In genomic region chr5:138089108-138089551, GRCm38 (mm10) we compare ENCODE assay signal across 17 mouse cellular contexts. TPM values are rescaled to one million over a fixed set of nuclear protein-coding genes. Genes with fewer than 3 reads are reported as not detected.
DNase-seq lines count a peak whose midpoint lies in the region; ATAC-seq and TF ChIP-seq lines count a peak whose summit lies in the region.
"Had no signal": no experiment of that assay in that cellular context is flagged by ENCODE, and none has a peak within 500 bp of the region (broad histone marks: within the 10 kb centered on the region; RNA-seq: fewer than 3 reads in every experiment).

No protein-coding gene starts in this region.

- H3K9ac ChIP-seq in midbrain, embryonic 11.5 days (ENCODE audit: low read length): no peak overlapping the region
- H3K9ac ChIP-seq in kidney, embryonic 14.5 days (ENCODE audit: low read depth, low read length): peak overlapping the region; percentile 12; the same call in 1 of the 2 replicates
- peak overlapping the region; percentile 44 for H3K9ac ChIP-seq in liver, embryonic 13.5 days
- H3K9ac ChIP-seq in forebrain, postnatal 0 days: no peak overlapping the region
- H3K9ac ChIP-seq: limb, embryonic 13.5 days; midbrain, embryonic 12.5 days had no signal

- TF ChIP-seq CTCF in forebrain, postnatal 0 days (IDR thresholded peaks at IDR 0.05; ENCODE audit: low read depth): no peak

- H3K4me3 ChIP-seq in midbrain, embryonic 11.5 days (ENCODE audit: low read depth, low read length): no peak overlapping the region
- no peak overlapping the region for H3K4me3 ChIP-seq in midbrain, embryonic 10.5 days
- no peak overlapping the region for H3K4me3 ChIP-seq in kidney, embryonic 14.5 days (ENCODE audit: low read length)
- peak overlapping the region; percentile 6; the same call in 1 of the 2 replicates for H3K4me3 ChIP-seq in liver, embryonic 13.5 days (replicated peaks)
- no peak overlapping the region for H3K4me3 ChIP-seq in forebrain, postnatal 0 days (ENCODE audit: low read depth, low read length)
- H3K4me3 ChIP-seq: limb, embryonic 13.5 days; midbrain, embryonic 12.5 days had no signal

- H3K27ac ChIP-seq in midbrain, embryonic 11.5 days (ENCODE audit: low read depth, low read length): no peak overlapping the region
- no peak overlapping the region for H3K27ac ChIP-seq in midbrain, embryonic 10.5 days (replicated peaks)
- H3K27ac ChIP-seq in kidney, embryonic 14.5 days (ENCODE audit: low read depth, low read length): peak overlapping the region; percentile 69
- peak overlapping the region; percentile 58 for H3K27ac ChIP-seq in liver, embryonic 13.5 days
- H3K27ac ChIP-seq in forebrain, postnatal 0 days (ENCODE audit: low read depth, low read length): no peak overlapping the region
- H3K27ac ChIP-seq: limb, embryonic 13.5 days; midbrain, embryonic 12.5 days had no signal

- no peak for ATAC-seq in midbrain, embryonic 11.5 days (ENCODE audit: low FRiP score)
- ATAC-seq in kidney, embryonic 14.5 days (ENCODE audit: low FRiP score, low TSS enrichment): peak; percentile 38; the same call in 1 of the 2 replicates
- ATAC-seq in liver, embryonic 13.5 days (ENCODE audit: low read depth): peak; percentile 25
- ATAC-seq in forebrain, postnatal 0 days: no peak
- ATAC-seq: CD4-positive, CD25-positive, alpha-beta regulatory T cell, adult 4 months had no signal

- DNase-seq in midbrain, embryonic 11.5 days (ENCODE audit: low spot score, missing footprints): peak; percentile 61
- no peak for DNase-seq in midbrain, embryonic 10.5 days (ENCODE audit: low spot score)
- no peak for DNase-seq in liver, embryonic 13.5 days
- DNase-seq in forebrain, postnatal 0 days: no peak
- DNase-seq in layer of hippocampus, adult 8-10 months (ENCODE audit: low spot score in 2 of 2): no peak
- DNase-seq in thymus, postnatal 4 days: no peak
- DNase-seq: adrenal gland, postnatal 10 days; embryo, embryonic 11 days; layer of hippocampus, postnatal 36 days; thymus, postnatal 14 days had no signal

- H3K36me3 ChIP-seq in midbrain, embryonic 11.5 days (ENCODE audit: control insufficient read depth, insufficient read depth, low read length): peaks cover 7% of the 10 kb centered on the region; the same call in 1 of the 2 replicates
- peaks cover 51% of the 10 kb centered on the region for H3K36me3 ChIP-seq in midbrain, embryonic 10.5 days
- H3K36me3 ChIP-seq in kidney, embryonic 14.5 days (ENCODE audit: control insufficient read depth, insufficient read depth, low read length): peaks cover 34% of the 10 kb centered on the region
- H3K36me3 ChIP-seq in liver, embryonic 13.5 days: peaks cover 36% of the 10 kb centered on the region
- H3K36me3 ChIP-seq in forebrain, postnatal 0 days (ENCODE audit: insufficient read depth): peaks cover 14% of the 10 kb centered on the region

- no peaks in the 10 kb centered on the region for H3K9me3 ChIP-seq in midbrain, embryonic 11.5 days (ENCODE audit: control insufficient read depth, low read length)
- no peaks in the 10 kb centered on the region for H3K9me3 ChIP-seq in midbrain, embryonic 10.5 days (replicated peaks)
- no peaks in the 10 kb centered on the region for H3K9me3 ChIP-seq in kidney, embryonic 14.5 days (ENCODE audit: control insufficient read depth, low read length)
- no peaks in the 10 kb centered on the region for H3K9me3 ChIP-seq in liver, embryonic 13.5 days (replicated peaks)
- H3K9me3 ChIP-seq in forebrain, postnatal 0 days (ENCODE audit: low read length): no peaks in the 10 kb centered on the region
- H3K9me3 ChIP-seq: limb, embryonic 13.5 days; midbrain, embryonic 12.5 days had no signal

- no peak overlapping the region for H3K4me2 ChIP-seq in midbrain, embryonic 11.5 days
- peak overlapping the region; percentile 30 for H3K4me2 ChIP-seq in kidney, embryonic 14.5 days (replicated peaks; ENCODE audit: low read depth, low read length)
- H3K4me2 ChIP-seq in liver, embryonic 13.5 days: peak overlapping the region; percentile 33; the same call in 1 of the 2 replicates
- no peak overlapping the region for H3K4me2 ChIP-seq in forebrain, postnatal 0 days (ENCODE audit: low read depth)
- H3K4me2 ChIP-seq: limb, embryonic 13.5 days; midbrain, embryonic 12.5 days had no signal

- WGBS in midbrain, embryonic 11.5 days: 92% methylated on average over 6 of the region's 6 CpGs
- WGBS in midbrain, embryonic 10.5 days: 95% methylated on average over 6 of the region's 6 CpGs
- WGBS in kidney, embryonic 14.5 days: 62% methylated on average over 6 of the region's 6 CpGs
- 60% methylated on average over 6 of the region's 6 CpGs for WGBS in liver, embryonic 13.5 days (ENCODE audit: insufficient replicate concordance)
- 76% methylated on average over 6 of the region's 6 CpGs for WGBS in forebrain, postnatal 0 days

- no peaks in the 10 kb centered on the region for H3K27me3 ChIP-seq in midbrain, embryonic 11.5 days (ENCODE audit: control insufficient read depth, insufficient read depth, low read length)
- H3K27me3 ChIP-seq in midbrain, embryonic 10.5 days (ENCODE audit: low read depth, poor library complexity, severe bottlenecking): no peaks in the 10 kb centered on the region
- no peaks in the 10 kb centered on the region for H3K27me3 ChIP-seq in kidney, embryonic 14.5 days (ENCODE audit: control insufficient read depth, insufficient read depth, low read length)
- H3K27me3 ChIP-seq in liver, embryonic 13.5 days: no peaks in the 10 kb centered on the region
- no peaks in the 10 kb centered on the region for H3K27me3 ChIP-seq in forebrain, postnatal 0 days (ENCODE audit: insufficient read depth, low read length)
- H3K27me3 ChIP-seq: limb, embryonic 13.5 days; midbrain, embryonic 12.5 days had no signal

- H3K4me1 ChIP-seq in midbrain, embryonic 11.5 days (ENCODE audit: control insufficient read depth, insufficient read depth, low read length): no peaks in the 10 kb centered on the region
- H3K4me1 ChIP-seq in midbrain, embryonic 10.5 days: peaks cover 14% of the 10 kb centered on the region
- peaks cover 21% of the 10 kb centered on the region for H3K4me1 ChIP-seq in kidney, embryonic 14.5 days (ENCODE audit: control insufficient read depth, insufficient read depth, low read length)
- peaks cover 47% of the 10 kb centered on the region for H3K4me1 ChIP-seq in liver, embryonic 13.5 days (replicated peaks)
- H3K4me1 ChIP-seq in forebrain, postnatal 0 days (ENCODE audit: insufficient read depth): peaks cover 20% of the 10 kb centered on the region

RNA-seq across cellular contexts. Expression of gene Zkscan1, which starts 4.2 kb away (rescaled TPM):
- 39.1 and 45.0 TPM in 2 replicates for polyA plus RNA-seq in midbrain, embryonic 11.5 days (2014; fragmentation: Nextera tagmentation; extraction: Ambion mirVana)
- 23.1 and 31.1 TPM in 2 replicates for polyA plus RNA-seq in midbrain, embryonic 10.5 days (2016; fragmentation: Nextera tagmentation; extraction: Ambion mirVana)
- 16.5 and 33.7 TPM in 2 replicates for polyA plus RNA-seq in kidney, embryonic 14.5 days (2014; fragmentation: Nextera tagmentation; extraction: Ambion mirVana)
- 3.8 and 5.2 TPM in 2 replicates for polyA plus RNA-seq in liver, embryonic 13.5 days (2015; fragmentation: Nextera tagmentation; extraction: Ambion mirVana)
- 45.3 and 59.6 TPM in 2 replicates for total RNA-seq in forebrain, postnatal 0 days (2014; rRNA removed)
- polyA plus RNA-seq in forebrain, postnatal 0 days (2015; fragmentation: Nextera tagmentation; extraction: Ambion mirVana): 8.4 and 11.2 TPM in 2 replicates
- 10 to 100 TPM; 40.0 to 46.4 (median 43.2) TPM for total RNA-seq in layer of hippocampus, adult 8-10 months (2022)

RNA-seq across cellular contexts. Expression of gene Zscan21, which starts 27.6 kb away (rescaled TPM):
- polyA plus RNA-seq in midbrain, embryonic 11.5 days (2014; fragmentation: Nextera tagmentation; extraction: Ambion mirVana): 113 and 122 TPM in 2 replicates
- polyA plus RNA-seq in midbrain, embryonic 10.5 days (2016; fragmentation: Nextera tagmentation; extraction: Ambion mirVana): 105 and 114 TPM in 2 replicates
- 52.6 and 65.1 TPM in 2 replicates for polyA plus RNA-seq in kidney, embryonic 14.5 days (2014; fragmentation: Nextera tagmentation; extraction: Ambion mirVana)
- 15.4 and 16.0 TPM in 2 replicates for polyA plus RNA-seq in liver, embryonic 13.5 days (2015; fragmentation: Nextera tagmentation; extraction: Ambion mirVana)
- total RNA-seq in forebrain, postnatal 0 days (2014; rRNA removed): 27.9 and 32.9 TPM in 2 replicates
- polyA plus RNA-seq in forebrain, postnatal 0 days (2015; fragmentation: Nextera tagmentation; extraction: Ambion mirVana): 60.4 TPM in 2 replicates
- 10 to 100 TPM; 13.4 to 17.5 (median 15.9) TPM for total RNA-seq in layer of hippocampus, adult 8-10 months (2022)

RNA-seq across cellular contexts. Expression of gene Smok3c, which starts 36.1 kb away (rescaled TPM):
- not detected in 2 replicates for polyA plus RNA-seq in midbrain, embryonic 11.5 days (2014; fragmentation: Nextera tagmentation; extraction: Ambion mirVana)
- not detected in 2 replicates for polyA plus RNA-seq in midbrain, embryonic 10.5 days (2016; fragmentation: Nextera tagmentation; extraction: Ambion mirVana)
- not detected in 2 replicates for polyA plus RNA-seq in kidney, embryonic 14.5 days (2014; fragmentation: Nextera tagmentation; extraction: Ambion mirVana)
- not detected in 2 replicates for polyA plus RNA-seq in liver, embryonic 13.5 days (2015; fragmentation: Nextera tagmentation; extraction: Ambion mirVana)
- not detected in 2 replicates for total RNA-seq in forebrain, postnatal 0 days (2014; rRNA removed)
- polyA plus RNA-seq in forebrain, postnatal 0 days (2015; fragmentation: Nextera tagmentation; extraction: Ambion mirVana): not detected in 2 replicates
- total RNA-seq in layer of hippocampus, adult 8-10 months (2022): not detected
- total RNA-seq: adrenal gland, postnatal 10 days; heart, adult 8-10 months; layer of hippocampus, postnatal 36 days had no signal
- polyA plus RNA-seq: CD4-positive, CD25-positive, alpha-beta regulatory T cell, adult 4 months; hindbrain, embryonic 11.5 days; limb, embryonic 13.5 days; midbrain, embryonic 12.5 days; spleen, adult 2 months had no signal

Comparison
In these comparisons a context has a peak if more than half of its experiments do, and no peak if none do; other contexts are left out.
1. ATAC-seq: peak in kidney, embryonic 14.5 days (single experiment) and liver, embryonic 13.5 days (single experiment); none in midbrain, embryonic 11.5 days (single experiment) and forebrain, postnatal 0 days (single experiment).
2. H3K27ac ChIP-seq: peak in kidney, embryonic 14.5 days (single experiment) and liver, embryonic 13.5 days (single experiment); none in midbrain, embryonic 11.5 days (single experiment), midbrain, embryonic 10.5 days (single experiment) and forebrain, postnatal 0 days (single experiment).
3. H3K4me2 ChIP-seq: peak in kidney, embryonic 14.5 days (single experiment) and liver, embryonic 13.5 days (single experiment); none in midbrain, embryonic 11.5 days (single experiment) and forebrain, postnatal 0 days (single experiment).
4. H3K9ac ChIP-seq: peak in kidney, embryonic 14.5 days (single experiment) and liver, embryonic 13.5 days (single experiment); none in midbrain, embryonic 11.5 days (single experiment) and forebrain, postnatal 0 days (single experiment).